Mouse (Mus musculus): ENCODE measurements around the gene Cers2. TPM values are rescaled to one million over a fixed set of nuclear protein-coding genes. Genes with fewer than 3 reads are reported as not detected.
A peak's percentile ranks its signal among the peaks of the same experiment; 100 is the strongest.

Gene Cers2
- polyA plus RNA-seq, 2 experiments = 140 to 183 TPM

DNA sequence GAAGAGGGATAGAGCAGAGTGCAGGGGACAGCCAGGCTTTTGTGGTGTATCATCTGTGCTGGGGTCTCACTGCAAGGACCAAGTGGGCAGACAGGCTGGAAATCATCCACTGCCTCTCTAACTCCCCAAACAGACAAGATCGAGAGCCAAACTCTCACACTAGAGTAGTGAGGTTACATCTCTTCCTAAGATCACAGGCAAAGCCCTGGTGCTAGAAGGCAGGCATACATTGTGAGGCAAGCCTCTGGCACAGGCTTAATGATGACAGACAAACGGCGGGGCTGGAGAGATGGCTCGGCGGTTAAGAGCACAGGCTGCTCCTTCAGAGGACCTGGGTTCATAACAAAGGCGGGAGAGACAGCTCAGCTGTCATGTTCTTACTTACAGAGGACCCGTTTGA, 1.1 kb upstream of the Cers2 start:
- Histone ChIP-seq H3K4me3 (replicated peaks; ENCODE audit: low read length) (no peak overlapping the region), H3K9me3 (ENCODE audit: control insufficient read depth, low read length) (no peaks in the 10 kb centered on the region), H3K27me3 (ENCODE audit: control insufficient read depth, insufficient read depth, low read length) (no peaks in the 10 kb centered on the region), H3K4me2 (replicated peaks; ENCODE audit: low read depth, low read length, severe bottlenecking) (no peak overlapping the region), H3K27ac (replicated peaks; ENCODE audit: low read depth, low read length) (no peak overlapping the region), H3K9ac (ENCODE audit: low read depth, low read length, severe bottlenecking) (no peak overlapping the region), H3K36me3 (ENCODE audit: control insufficient read depth, insufficient read depth, low read length) (peaks cover under 1% of the 10 kb centered on the region; the same call in 1 of the 2 replicates), H3K4me1 (ENCODE audit: control insufficient read depth, insufficient read depth, low read length) (peaks cover 19% of the 10 kb centered on the region)
- TF ChIP-seq POLR2A (IDR thresholded peaks at IDR 0.05; ENCODE audit: borderline replicate concordance, extremely low read depth, insufficient read depth, insufficient read length) = no peak
- DNase-seq (ENCODE audit: low spot score) (no peak), ATAC-seq (ENCODE audit: low FRiP score, low read depth) (no peak)
- 37% methylated on average over 7 of the region's 7 CpGs for WGBS

DNA sequence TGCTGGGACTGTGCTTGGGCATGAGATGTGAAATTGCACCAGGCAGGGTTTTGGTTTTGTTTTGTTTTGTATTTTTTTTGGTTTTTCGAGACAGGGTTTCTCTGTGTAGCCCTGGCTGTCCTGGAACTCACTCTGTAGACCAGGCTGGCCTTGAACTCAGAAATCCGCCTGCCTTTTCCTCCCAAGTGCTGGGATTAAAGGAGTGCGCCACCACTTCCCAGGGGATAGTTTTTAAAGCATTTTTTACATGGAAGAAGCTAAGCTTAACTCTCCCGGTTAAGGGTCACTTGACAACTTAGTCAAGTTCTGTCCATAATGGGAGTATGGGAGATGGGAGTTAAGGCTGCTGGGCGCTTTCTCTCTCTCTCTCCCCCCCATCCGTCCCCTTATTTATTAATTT, 516 bp upstream of the Cers2 start:
- WGBS = 64% methylated on average over 6 of the region's 6 CpGs
- Histone ChIP-seq H3K9ac (ENCODE audit: low read depth, low read length, severe bottlenecking) (peak overlapping the region; percentile 99), H3K27me3 (ENCODE audit: control insufficient read depth, insufficient read depth, low read length) (no peaks in the 10 kb centered on the region), H3K4me3 (replicated peaks; ENCODE audit: low read length) (peak overlapping the region; percentile 94), H3K36me3 (ENCODE audit: control insufficient read depth, insufficient read depth, low read length) (peaks cover 4% of the 10 kb centered on the region; the same call in 1 of the 2 replicates), H3K27ac (replicated peaks; ENCODE audit: low read depth, low read length) (no peak overlapping the region), H3K9me3 (ENCODE audit: control insufficient read depth, low read length) (no peaks in the 10 kb centered on the region), H3K4me1 (ENCODE audit: control insufficient read depth, insufficient read depth, low read length) (peaks cover 23% of the 10 kb centered on the region), H3K4me2 (replicated peaks; ENCODE audit: low read depth, low read length, severe bottlenecking) (peak overlapping the region; percentile 84; the same call in 1 of the 2 replicates)
- no peak for DNase-seq (ENCODE audit: low spot score)
- no peak for TF ChIP-seq POLR2A (IDR thresholded peaks at IDR 0.05; ENCODE audit: borderline replicate concordance, extremely low read depth, insufficient read depth, insufficient read length)
- ATAC-seq (ENCODE audit: low FRiP score, low read depth) = no peak

DNA sequence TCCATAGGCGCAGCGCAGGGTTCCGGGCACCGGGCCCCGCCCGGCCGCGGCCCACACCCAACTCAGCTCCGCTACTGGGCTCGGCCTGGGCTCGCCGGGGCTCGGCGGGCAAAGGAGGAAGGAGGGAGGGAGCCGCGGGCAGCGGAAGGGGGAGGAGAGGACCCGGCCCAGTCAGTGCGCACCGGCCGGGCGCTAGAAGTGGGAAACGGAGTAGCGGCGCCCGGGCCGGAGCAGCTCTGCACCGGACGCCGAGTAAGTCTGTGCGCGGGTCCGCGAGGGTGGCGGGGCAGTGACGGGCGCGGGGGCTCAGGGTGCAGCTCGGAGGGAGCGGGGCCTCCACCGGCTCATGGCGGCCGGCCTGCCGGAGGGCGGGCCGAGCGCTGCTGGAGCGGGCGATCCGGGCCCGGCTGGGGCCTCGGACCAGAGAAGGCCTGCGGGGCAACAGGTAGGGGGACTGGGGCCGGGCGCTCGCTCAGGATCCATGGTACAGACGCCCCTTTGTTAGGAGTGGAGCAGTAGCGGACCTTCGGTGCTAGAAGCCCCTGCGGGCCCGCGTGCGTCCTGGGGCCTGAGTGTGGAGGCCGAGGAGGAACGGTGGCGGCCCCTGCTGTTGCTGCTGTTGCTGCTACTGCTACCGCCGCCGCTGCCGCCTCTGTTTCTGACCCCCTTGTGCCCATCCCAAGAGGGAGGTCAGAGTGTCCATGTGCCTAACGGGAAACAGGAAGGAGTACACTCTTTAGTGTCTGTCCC, 678 bp downstream of the Cers2 start:
- peak overlapping the region; percentile 99 for H3K9ac ChIP-seq (ENCODE audit: low read depth, low read length, severe bottlenecking)
- H3K4me3 ChIP-seq (replicated peaks; ENCODE audit: low read length) = peak overlapping the region; percentile 94
- peaks cover 10% of the 10 kb centered on the region for H3K36me3 ChIP-seq (ENCODE audit: control insufficient read depth, insufficient read depth, low read length)
- peak; percentile 85 for DNase-seq (ENCODE audit: low spot score)
- H3K9me3 ChIP-seq (ENCODE audit: control insufficient read depth, low read length) = no peaks in the 10 kb centered on the region
- no peaks in the 10 kb centered on the region for H3K27me3 ChIP-seq (ENCODE audit: control insufficient read depth, insufficient read depth, low read length)
- peak; percentile 30; the same call in 1 of the 2 replicates for TF ChIP-seq POLR2A (IDR thresholded peaks at IDR 0.05; ENCODE audit: borderline replicate concordance, extremely low read depth, insufficient read depth, insufficient read length)
- H3K4me2 ChIP-seq (replicated peaks; ENCODE audit: low read depth, low read length, severe bottlenecking) = peak overlapping the region; percentile 84
- ATAC-seq (ENCODE audit: low FRiP score, low read depth) = peak; percentile 94
- H3K4me1 ChIP-seq (ENCODE audit: control insufficient read depth, insufficient read depth, low read length) = peaks cover 23% of the 10 kb centered on the region
- H3K27ac ChIP-seq (replicated peaks; ENCODE audit: low read depth, low read length) = peak overlapping the region; percentile 97
- 0% methylated on average over 29 of the region's 71 CpGs for WGBS

DNA sequence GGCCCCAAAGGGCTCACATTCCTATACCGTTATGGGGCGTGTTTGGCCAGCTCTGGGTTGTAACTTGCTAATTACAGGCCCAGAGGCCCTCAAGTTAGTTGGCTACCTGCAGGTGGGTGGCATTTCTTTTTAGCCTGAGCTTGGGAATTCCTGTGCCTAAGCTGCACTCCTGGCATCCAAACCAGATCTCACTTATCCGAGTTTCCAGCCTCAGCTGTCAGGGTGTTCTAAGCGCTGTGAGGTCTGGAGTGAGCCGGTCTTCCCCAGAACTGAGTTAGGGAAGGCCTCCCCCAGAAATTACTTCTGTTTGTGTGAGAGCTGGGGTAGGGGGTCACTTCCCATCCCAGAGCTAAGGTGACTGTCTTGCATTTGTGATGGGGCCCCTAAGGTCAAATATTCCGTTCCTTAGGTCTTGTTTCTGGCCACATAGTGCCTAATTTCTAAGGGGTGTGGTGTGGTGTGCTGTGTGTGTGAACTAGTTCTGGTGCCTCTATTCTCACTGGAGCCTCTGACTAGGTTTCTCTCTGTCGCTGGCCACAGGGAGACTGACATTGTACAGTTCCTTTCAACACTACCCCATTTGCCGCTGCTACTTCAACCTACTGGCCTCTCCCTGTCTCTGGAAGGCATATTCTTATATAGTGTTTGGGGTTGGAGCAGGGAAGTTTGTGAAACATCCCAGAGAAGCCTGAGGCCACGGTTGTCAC, 1.4 kb downstream of the Cers2 start:
- no peak for ATAC-seq (ENCODE audit: low FRiP score, low read depth)
- WGBS = 15% methylated on average over 9 of the region's 9 CpGs

DNA sequence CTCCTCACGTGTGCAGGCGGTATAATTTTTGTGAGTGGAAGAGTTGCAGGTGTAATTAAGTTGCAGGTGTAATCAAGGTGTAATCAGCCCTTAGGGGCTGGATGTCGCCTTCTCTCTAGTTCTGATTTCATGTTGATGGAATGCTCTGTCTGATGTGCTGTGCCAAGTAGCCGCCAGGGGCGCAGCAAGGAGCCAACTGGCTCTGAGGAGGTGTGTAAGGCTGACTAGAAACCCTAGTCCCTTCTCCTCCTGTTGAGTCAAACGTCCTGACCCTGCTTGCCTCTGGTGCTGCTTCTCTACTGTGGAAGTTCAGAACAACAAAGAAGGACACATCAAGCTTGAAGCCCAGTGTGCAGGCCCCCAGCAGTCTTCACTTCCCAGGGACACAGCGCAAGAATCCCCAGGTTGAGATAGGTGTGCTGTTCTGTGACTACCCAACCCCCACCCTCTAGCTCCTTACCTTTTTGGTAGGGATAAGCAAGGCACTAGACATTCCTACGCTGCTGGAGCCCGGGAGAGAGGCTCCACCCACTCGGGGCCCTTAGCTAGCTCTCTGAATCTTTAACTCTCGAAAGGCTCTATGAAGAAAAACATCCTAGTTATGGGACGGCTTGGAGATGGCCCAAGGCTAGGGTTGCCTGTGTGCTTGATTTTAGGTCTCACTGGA, 3.0 kb downstream of the Cers2 start:
- ATAC-seq (ENCODE audit: low FRiP score, low read depth) = no peak
- H3K27ac ChIP-seq (replicated peaks; ENCODE audit: low read depth, low read length) = no peak overlapping the region

More for the DNA sequence above, 1.4 kb downstream of the Cers2 start:
- Histone ChIP-seq H3K36me3 (ENCODE audit: control insufficient read depth, insufficient read depth, low read length) (peaks cover 18% of the 10 kb centered on the region), H3K27ac (replicated peaks; ENCODE audit: low read depth, low read length) (peak overlapping the region; percentile 97), H3K4me3 (replicated peaks; ENCODE audit: low read length) (peak overlapping the region; percentile 94), H3K4me1 (ENCODE audit: control insufficient read depth, insufficient read depth, low read length) (peaks cover 23% of the 10 kb centered on the region), H3K9me3 (ENCODE audit: control insufficient read depth, low read length) (no peaks in the 10 kb centered on the region), H3K4me2 (replicated peaks; ENCODE audit: low read depth, low read length, severe bottlenecking) (peak overlapping the region; percentile 84), H3K9ac (ENCODE audit: low read depth, low read length, severe bottlenecking) (peak overlapping the region; percentile 99), H3K27me3 (ENCODE audit: control insufficient read depth, insufficient read depth, low read length) (no peaks in the 10 kb centered on the region)
- DNase-seq (ENCODE audit: low spot score) = no peak
- TF ChIP-seq POLR2A (IDR thresholded peaks at IDR 0.05; ENCODE audit: borderline replicate concordance, extremely low read depth, insufficient read depth, insufficient read length) = no peak

More for the DNA sequence above, 3.0 kb downstream of the Cers2 start:
- DNase-seq (ENCODE audit: low spot score) = peak; percentile 50
- Histone ChIP-seq H3K4me2 (replicated peaks; ENCODE audit: low read depth, low read length, severe bottlenecking) (peak overlapping the region; percentile 8), H3K4me3 (replicated peaks; ENCODE audit: low read length) (0 out of 2 replicates have a peak overlapping the region, but pooled peaks have one; percentile 5), H3K36me3 (ENCODE audit: control insufficient read depth, insufficient read depth, low read length) (peaks cover 33% of the 10 kb centered on the region), H3K4me1 (ENCODE audit: control insufficient read depth, insufficient read depth, low read length) (peaks cover 23% of the 10 kb centered on the region), H3K27me3 (ENCODE audit: control insufficient read depth, insufficient read depth, low read length) (no peaks in the 10 kb centered on the region), H3K9ac (ENCODE audit: low read depth, low read length, severe bottlenecking) (peak overlapping the region; percentile 8; the same call in 1 of the 2 replicates), H3K9me3 (ENCODE audit: control insufficient read depth, low read length) (no peaks in the 10 kb centered on the region)
- no peak for TF ChIP-seq POLR2A (IDR thresholded peaks at IDR 0.05; ENCODE audit: borderline replicate concordance, extremely low read depth, insufficient read depth, insufficient read length)
- WGBS = 23% methylated on average over 12 of the region's 12 CpGs
